Mouse (Mus musculus) forebrain, embryonic 15.5 days (tissue): ENCODE measurements around the gene Apba2. TPM values are rescaled to one million over a fixed set of nuclear protein-coding genes. Genes with fewer than 3 reads are reported as not detected.
A peak's percentile ranks its signal among the peaks of the same experiment; 100 is the strongest.

Source experiments
- ATAC-seq: fragments of 200-750 bp; cut with Nextera tagmentation; replicated peaks from 2 replicates; pipeline ENCODE4 v1.8.0; 2017; ENCODE audit warnings: mild to moderate bottlenecking, moderate TSS enrichment, moderate library complexity
- H3K27ac ChIP-seq: fragments of 300-500 bp; sonication (generic); replicated peaks from 2 replicates; pipeline ENCODE4 v1.5.1; 2015; ENCODE audit warnings: mild to moderate bottlenecking, inconsistent platforms
- H3K27me3 ChIP-seq: fragments of 300-500 bp; sonication (generic); 2 replicates; pipeline ENCODE4 v1.6.1; 2015; ENCODE audit warnings: inconsistent platforms
- H3K36me3 ChIP-seq: fragments of 300-500 bp; sonication (generic); 2 replicates; pipeline ENCODE4 v1.6.1; 2015; ENCODE audit warnings: mild to moderate bottlenecking, inconsistent platforms
- H3K4me1 ChIP-seq: fragments of 300-500 bp; sonication (generic); 2 replicates; pipeline ENCODE4 v1.6.1; 2015; ENCODE audit warnings: inconsistent platforms
- H3K4me2 ChIP-seq: fragments of 300-500 bp; sonication (generic); replicated peaks from 2 replicates; pipeline ENCODE4 v1.6.1; 2015; ENCODE audit warnings: mild to moderate bottlenecking, inconsistent platforms
- H3K4me3 ChIP-seq: fragments of 300-500 bp; sonication (generic); 2 replicates; pipeline ENCODE4 v1.5.1; 2015; ENCODE audit warnings: mild to moderate bottlenecking, inconsistent platforms
- H3K9ac ChIP-seq: fragments of 300-500 bp; sonication (generic); replicated peaks from 2 replicates; pipeline ENCODE4 v1.6.1; 2015; ENCODE audit warnings: mild to moderate bottlenecking, inconsistent platforms
- H3K9me3 ChIP-seq: fragments of 300-500 bp; sonication (generic); 2 replicates; pipeline ENCODE4 v1.6.1; 2016; ENCODE audit warnings: inconsistent platforms
- WGBS: fragments of 180-500 bp; shearing (Covaris S2); methylation state at CpG from one replicate; pipeline ENCODE4 v1.1.7; 2015; ENCODE audit warnings: mixed read lengths; 5-methylcytosine and 5-hydroxymethylcytosine counted together
- polyA plus RNA-seq: library from polyadenylated mRNA; unstranded; fragments of >200 nt; fragmentation: Nextera tagmentation; extraction: Ambion mirVana; gene quantifications from 2 replicates; pipeline ENCODE4 v1.2.1, GENCODE M21; 2015

Apba2 gene
- polyA plus RNA-seq: 159 and 172 TPM in 2 replicates

- H3K9ac ChIP-seq: peak within 1 kb of the TSS; percentile 99
- peak within 1 kb of the TSS; percentile 91 for H3K4me3 ChIP-seq
- no peaks in the 10 kb centered on the region for H3K36me3 ChIP-seq
- H3K4me2 ChIP-seq: peak within 1 kb of the TSS; percentile 74
- peak; percentile 92 for ATAC-seq
- no peaks in the 10 kb centered on the region for H3K27me3 ChIP-seq
- H3K4me1 ChIP-seq: peaks cover 45% of the 10 kb centered on the region
- H3K27ac ChIP-seq: peak within 1 kb of the TSS; percentile 96
- no peaks in the 10 kb centered on the region for H3K9me3 ChIP-seq
- WGBS: under 1% methylated on average over 91 of the region's 96 CpGs
These were observed at the start of gene Apba2 for GRCm38 (mm10) chr7:64501536-64502270. TSS of gene Apba2 (plus strand) at chr7:64501706.

GRCm38 (mm10) chr7:64451861-64452382 lies 49.6 kb upstream of the Apba2 start:
- H3K4me2 ChIP-seq: no peak overlapping the region
- peaks cover 28% of the 10 kb centered on the region for H3K4me1 ChIP-seq
- WGBS: 77% methylated on average over 5 of the region's 5 CpGs
- H3K27ac ChIP-seq: peak overlapping the region; percentile 78
- H3K9me3 ChIP-seq: no peaks in the 10 kb centered on the region
- peak; percentile 21; the same call in 1 of the 2 replicates for ATAC-seq
- no peaks in the 10 kb centered on the region for H3K36me3 ChIP-seq
- no peaks in the 10 kb centered on the region for H3K27me3 ChIP-seq
- no peak overlapping the region for H3K9ac ChIP-seq
- no peak overlapping the region for H3K4me3 ChIP-seq

- Histone ChIP-seq H3K27me3 (no peaks in the 10 kb centered on the region), H3K4me3 (no peak overlapping the region), H3K4me1 (peaks cover 28% of the 10 kb centered on the region), H3K27ac (peak overlapping the region; percentile 78), H3K9me3 (no peaks in the 10 kb centered on the region), H3K4me2 (no peak overlapping the region), H3K36me3 (no peaks in the 10 kb centered on the region), H3K9ac (no peak overlapping the region)
- 62% methylated on average over 4 of the region's 4 CpGs for WGBS
- peak; percentile 33 for ATAC-seq
These were observed 48.9 kb upstream of the Apba2 start for GRCm38 (mm10) chr7:64452471-64453222.

- H3K36me3 ChIP-seq: no peaks in the 10 kb centered on the region
- no peak overlapping the region for H3K9ac ChIP-seq
- no peak overlapping the region for H3K4me3 ChIP-seq
- H3K4me2 ChIP-seq: no peak overlapping the region
- no peak for ATAC-seq
- no peaks in the 10 kb centered on the region for H3K27me3 ChIP-seq
- H3K9me3 ChIP-seq: no peaks in the 10 kb centered on the region
- H3K27ac ChIP-seq: no peak overlapping the region
- 76% methylated on average over 4 of the region's 4 CpGs for WGBS
- H3K4me1 ChIP-seq: peaks cover 18% of the 10 kb centered on the region
These were observed 45.3 kb upstream of the Apba2 start for GRCm38 (mm10) chr7:64456176-64456575.

GRCm38 (mm10) chr7:64456676-64457075 lies 44.8 kb upstream of the Apba2 start:
- H3K36me3 ChIP-seq: no peaks in the 10 kb centered on the region

GRCm38 (mm10) chr7:64457811-64458210 lies 43.7 kb upstream of the Apba2 start:
- 91% methylated on average over 2 of the region's 2 CpGs for WGBS

More at GRCm38 (mm10) chr7:64456676-64457075, 44.8 kb upstream of the Apba2 start:
- WGBS: 59% methylated on average over 3 of the region's 3 CpGs
- H3K4me1 ChIP-seq: peaks cover 13% of the 10 kb centered on the region
- H3K27ac ChIP-seq: no peak overlapping the region
- no peak overlapping the region for H3K4me3 ChIP-seq
- H3K4me2 ChIP-seq: no peak overlapping the region
- no peaks in the 10 kb centered on the region for H3K27me3 ChIP-seq
- H3K9ac ChIP-seq: no peak overlapping the region
- H3K9me3 ChIP-seq: no peaks in the 10 kb centered on the region
- ATAC-seq: no peak

GRCm38 (mm10) chr7:64497438-64497837 lies 4.1 kb upstream of the Apba2 start:
- Histone ChIP-seq H3K4me3 (no peak overlapping the region), H3K36me3 (no peaks in the 10 kb centered on the region), H3K9me3 (no peaks in the 10 kb centered on the region), H3K4me2 (no peak overlapping the region), H3K4me1 (peaks cover 5% of the 10 kb centered on the region), H3K9ac (no peak overlapping the region), H3K27ac (no peak overlapping the region), H3K27me3 (no peaks in the 10 kb centered on the region)
- no peak for ATAC-seq
- 36% methylated on average over 10 of the region's 10 CpGs for WGBS

More at GRCm38 (mm10) chr7:64457811-64458210, 43.7 kb upstream of the Apba2 start:
- Histone ChIP-seq H3K36me3 (no peaks in the 10 kb centered on the region), H3K9ac (no peak overlapping the region), H3K4me2 (no peak overlapping the region), H3K9me3 (no peaks in the 10 kb centered on the region), H3K4me3 (no peak overlapping the region), H3K27me3 (no peaks in the 10 kb centered on the region), H3K4me1 (0 out of 2 replicates have a peak, but pooled peaks cover 2% of the 10 kb centered on the region), H3K27ac (no peak overlapping the region)
- no peak for ATAC-seq

GRCm38 (mm10) chr7:64502271-64503180 lies 1.0 kb downstream of the Apba2 start:
- H3K27me3 ChIP-seq: no peaks in the 10 kb centered on the region
- no peaks in the 10 kb centered on the region for H3K9me3 ChIP-seq
- H3K36me3 ChIP-seq: no peaks in the 10 kb centered on the region
- peak overlapping the region; percentile 96 for H3K27ac ChIP-seq
- peak overlapping the region; percentile 99 for H3K9ac ChIP-seq
- 1% methylated on average over 35 of the region's 47 CpGs for WGBS
- peak; percentile 9 for ATAC-seq
- H3K4me3 ChIP-seq: peak overlapping the region; percentile 91
- H3K4me1 ChIP-seq: peaks cover 53% of the 10 kb centered on the region
- H3K4me2 ChIP-seq: peak overlapping the region; percentile 74

GRCm38 (mm10) chr7:64503641-64504040 lies 2.1 kb downstream of the Apba2 start:
- peak overlapping the region; percentile 74 for H3K4me2 ChIP-seq
- H3K9ac ChIP-seq: peak overlapping the region; percentile 99; the same call in 1 of the 2 replicates
- H3K4me3 ChIP-seq: peak overlapping the region; percentile 91
- no peaks in the 10 kb centered on the region for H3K36me3 ChIP-seq
- no peaks in the 10 kb centered on the region for H3K9me3 ChIP-seq
- WGBS: 70% methylated on average over 6 of the region's 6 CpGs
- no peak overlapping the region; the same call in 1 of the 2 replicates for H3K27ac ChIP-seq
- H3K4me1 ChIP-seq: peaks cover 59% of the 10 kb centered on the region
- no peak for ATAC-seq
- H3K27me3 ChIP-seq: no peaks in the 10 kb centered on the region

GRCm38 (mm10) chr7:64504691-64505231 lies 3.3 kb downstream of the Apba2 start:
- H3K9ac ChIP-seq: no peak overlapping the region
- ATAC-seq: no peak

GRCm38 (mm10) chr7:64505571-64505970 lies 4.1 kb downstream of the Apba2 start:
- no peak for ATAC-seq
- Histone ChIP-seq H3K4me1 (peaks cover 75% of the 10 kb centered on the region), H3K4me3 (no peak overlapping the region), H3K36me3 (no peaks in the 10 kb centered on the region), H3K9me3 (no peaks in the 10 kb centered on the region), H3K9ac (no peak overlapping the region), H3K27ac (no peak overlapping the region), H3K4me2 (no peak overlapping the region), H3K27me3 (no peaks in the 10 kb centered on the region)
- 63% methylated on average over 3 of the region's 3 CpGs for WGBS

More at GRCm38 (mm10) chr7:64504691-64505231, 3.3 kb downstream of the Apba2 start:
- Histone ChIP-seq H3K27ac (peak overlapping the region; percentile 9; the same call in 1 of the 2 replicates), H3K36me3 (no peaks in the 10 kb centered on the region), H3K4me3 (peak overlapping the region; percentile 15), H3K27me3 (no peaks in the 10 kb centered on the region), H3K4me2 (peak overlapping the region; percentile 34), H3K4me1 (peaks cover 67% of the 10 kb centered on the region), H3K9me3 (no peaks in the 10 kb centered on the region)
- 12% methylated on average over 8 of the region's 8 CpGs for WGBS
